Mouse (Mus musculus): ENCODE measurements around the gene Tmed2. TPM values are rescaled to one million over a fixed set of nuclear protein-coding genes. Genes with fewer than 3 reads are reported as not detected.

Gene Tmed2
- polyA plus RNA-seq, 1 experiment = 39.8 TPM

DNA sequence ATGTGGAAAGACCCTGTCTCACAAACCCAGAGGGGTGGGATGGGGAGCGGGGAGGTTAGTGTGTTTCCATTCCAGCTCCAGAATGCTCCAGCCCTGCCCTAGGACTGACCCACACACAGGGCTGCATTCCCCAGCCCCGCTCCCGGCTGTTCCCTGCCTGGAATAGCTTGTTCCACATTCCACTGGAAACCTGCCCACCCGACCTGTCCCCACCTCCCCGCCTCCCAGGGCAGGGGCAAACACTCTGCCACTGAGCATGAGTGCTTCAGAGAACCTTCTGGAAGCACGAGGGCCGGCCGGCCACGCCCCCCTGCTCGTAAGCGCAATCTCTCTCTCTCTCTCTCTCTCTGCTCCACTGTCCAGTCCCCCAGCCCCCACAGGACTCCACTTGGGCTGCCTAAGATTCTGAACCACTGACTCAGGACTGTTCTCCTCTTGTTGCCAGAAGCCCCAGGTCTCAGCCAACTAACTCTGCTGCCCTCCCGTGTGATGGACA lies 30.7 kb upstream of the Tmed2 start:
- Histone ChIP-seq H3K27ac (ENCODE audit: control insufficient read depth, insufficient read depth, low read depth, low read length) (no peak overlapping the region), H3K4me1 (ENCODE audit: control insufficient read depth, insufficient read depth, low read length) (no peaks in the 10 kb centered on the region; the same call in 1 of the 2 replicates), H3K36me3 (ENCODE audit: control insufficient read depth, insufficient read depth, low read length) (no peaks in the 10 kb centered on the region), H3K4me3 (ENCODE audit: control insufficient read depth, low read depth, low read length) (no peak overlapping the region), H3K27me3 (ENCODE audit: control insufficient read depth, insufficient read depth, low read length) (no peaks in the 10 kb centered on the region)
- TF ChIP-seq CTCF (IDR thresholded peaks at IDR 0.05; ENCODE audit: control insufficient read depth, insufficient read depth, insufficient replicate concordance, low read depth, low read length) (no peak), POLR2A (IDR thresholded peaks at IDR 0.05; ENCODE audit: control insufficient read depth, low read depth, low read length) (no peak)

DNA sequence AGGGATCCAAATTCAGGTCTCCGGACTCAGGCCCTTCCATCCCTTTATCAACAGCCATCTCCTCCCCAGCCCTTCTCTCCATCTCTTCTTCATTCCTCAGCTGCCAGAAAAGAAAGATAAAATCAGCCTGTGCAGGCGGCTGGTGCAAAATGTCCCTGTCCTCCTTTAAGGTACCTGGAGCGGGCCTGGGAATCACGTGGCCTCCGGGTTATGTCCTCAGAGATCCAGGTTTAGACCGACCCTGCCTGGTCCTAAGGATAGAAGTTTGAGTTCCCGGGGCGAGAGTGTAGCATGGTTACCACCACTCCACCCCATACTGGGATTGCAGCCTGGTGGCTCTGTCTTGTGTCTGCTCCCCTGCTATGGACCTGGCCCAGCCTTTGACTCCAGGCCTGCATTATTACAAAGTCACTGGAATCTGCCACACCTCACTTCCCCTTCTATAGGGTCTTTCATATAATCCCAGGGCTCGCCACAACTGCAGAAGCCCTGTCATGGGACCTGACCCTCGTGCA lies 29.9 kb upstream of the Tmed2 start:
- Histone ChIP-seq H3K27ac (ENCODE audit: control insufficient read depth, insufficient read depth, low read depth, low read length) (no peak overlapping the region), H3K27me3 (ENCODE audit: control insufficient read depth, insufficient read depth, low read length) (no peaks in the 10 kb centered on the region), H3K4me1 (ENCODE audit: control insufficient read depth, insufficient read depth, low read length) (no peaks in the 10 kb centered on the region; the same call in 1 of the 2 replicates), H3K4me3 (ENCODE audit: control insufficient read depth, low read depth, low read length) (no peak overlapping the region), H3K36me3 (ENCODE audit: control insufficient read depth, insufficient read depth, low read length) (no peaks in the 10 kb centered on the region)
- no peak for TF ChIP-seq CTCF (IDR thresholded peaks at IDR 0.05; ENCODE audit: control insufficient read depth, insufficient read depth, insufficient replicate concordance, low read depth, low read length)
- no peak for TF ChIP-seq POLR2A (IDR thresholded peaks at IDR 0.05; ENCODE audit: control insufficient read depth, low read depth, low read length)

DNA sequence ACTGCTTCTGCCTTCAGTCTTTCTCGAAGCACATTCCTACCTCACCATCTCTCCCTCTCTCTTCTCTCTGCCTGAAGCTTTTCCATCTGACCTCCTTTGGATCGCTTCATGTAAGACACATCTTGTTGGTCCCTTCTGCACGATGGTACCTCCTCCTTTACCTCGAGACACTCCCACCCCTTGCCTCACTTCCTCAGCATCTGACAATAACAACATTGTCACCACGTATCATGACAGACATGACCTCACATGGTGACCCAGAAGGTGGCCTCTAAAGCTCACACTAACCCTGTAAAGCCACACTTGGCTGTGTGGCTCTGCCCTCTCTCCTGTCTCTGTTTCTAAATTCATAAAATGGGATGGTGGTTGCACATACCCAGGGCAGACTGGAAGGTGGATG lies 24.7 kb upstream of the Tmed2 start:
- Histone ChIP-seq H3K4me3 (ENCODE audit: control insufficient read depth, low read depth, low read length) (no peak overlapping the region), H3K27me3 (ENCODE audit: control insufficient read depth, insufficient read depth, low read length) (no peaks in the 10 kb centered on the region), H3K27ac (ENCODE audit: control insufficient read depth, insufficient read depth, low read depth, low read length) (no peak overlapping the region), H3K4me1 (ENCODE audit: control insufficient read depth, insufficient read depth, low read length) (no peaks in the 10 kb centered on the region; the same call in 1 of the 2 replicates), H3K36me3 (ENCODE audit: control insufficient read depth, insufficient read depth, low read length) (no peaks in the 10 kb centered on the region)
- TF ChIP-seq POLR2A (IDR thresholded peaks at IDR 0.05; ENCODE audit: control insufficient read depth, low read depth, low read length) = no peak
- TF ChIP-seq CTCF (IDR thresholded peaks at IDR 0.05; ENCODE audit: control insufficient read depth, insufficient read depth, insufficient replicate concordance, low read depth, low read length) = no peak

DNA sequence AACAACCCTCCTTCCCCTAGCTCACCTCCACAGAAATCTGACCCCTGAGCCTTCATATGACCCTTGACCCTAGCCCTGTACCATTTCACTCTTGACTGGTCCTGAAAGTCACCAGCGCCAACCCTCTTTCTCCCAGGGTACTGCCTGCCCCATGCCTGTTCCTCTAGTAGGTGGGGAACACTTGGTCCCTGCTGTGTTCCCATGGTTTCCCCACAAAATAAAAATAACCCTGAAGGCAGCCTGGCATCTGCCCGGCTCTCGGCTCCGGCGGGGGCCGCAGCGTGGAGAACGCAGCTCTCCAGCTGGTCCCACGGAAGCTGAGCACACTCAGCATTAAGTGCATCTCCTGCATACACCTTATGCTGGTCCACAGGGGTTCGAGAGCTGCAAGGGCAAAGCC lies 21.8 kb upstream of the Tmed2 start:
- TF ChIP-seq POLR2A (IDR thresholded peaks at IDR 0.05; ENCODE audit: control insufficient read depth, low read depth, low read length) = no peak
- TF ChIP-seq CTCF (IDR thresholded peaks at IDR 0.05; ENCODE audit: control insufficient read depth, insufficient read depth, insufficient replicate concordance, low read depth, low read length) = no peak
- Histone ChIP-seq H3K36me3 (ENCODE audit: control insufficient read depth, insufficient read depth, low read length) (no peaks in the 10 kb centered on the region), H3K4me3 (ENCODE audit: control insufficient read depth, low read depth, low read length) (no peak overlapping the region), H3K27me3 (ENCODE audit: control insufficient read depth, insufficient read depth, low read length) (no peaks in the 10 kb centered on the region), H3K27ac (ENCODE audit: control insufficient read depth, insufficient read depth, low read depth, low read length) (no peak overlapping the region), H3K4me1 (ENCODE audit: control insufficient read depth, insufficient read depth, low read length) (no peaks in the 10 kb centered on the region)

DNA sequence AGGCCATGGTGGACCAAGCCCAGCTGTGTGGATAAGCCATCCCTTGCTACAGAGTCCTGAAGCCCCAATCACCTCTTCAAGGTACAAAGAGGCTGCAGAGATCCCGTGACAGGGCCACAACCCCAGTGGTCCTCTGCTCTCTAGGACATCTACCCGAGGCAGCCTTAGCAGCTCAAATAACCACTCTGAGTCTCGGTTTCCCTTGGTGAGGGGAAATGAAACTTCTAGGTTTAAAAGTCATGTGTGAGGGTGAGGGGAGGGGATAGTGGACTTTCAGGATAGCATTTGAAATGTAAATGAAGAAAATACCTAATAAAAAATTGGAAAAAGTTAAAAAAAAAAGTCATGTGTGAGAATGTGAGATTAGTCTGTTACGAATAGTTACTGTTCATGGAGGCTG lies 18.9 kb upstream of the Tmed2 start:
- Histone ChIP-seq H3K4me1 (ENCODE audit: control insufficient read depth, insufficient read depth, low read length) (no peaks in the 10 kb centered on the region), H3K36me3 (ENCODE audit: control insufficient read depth, insufficient read depth, low read length) (no peaks in the 10 kb centered on the region), H3K4me3 (ENCODE audit: control insufficient read depth, low read depth, low read length) (no peak overlapping the region), H3K27me3 (ENCODE audit: control insufficient read depth, insufficient read depth, low read length) (no peaks in the 10 kb centered on the region), H3K27ac (ENCODE audit: control insufficient read depth, insufficient read depth, low read depth, low read length) (no peak overlapping the region)
- TF ChIP-seq POLR2A (IDR thresholded peaks at IDR 0.05; ENCODE audit: control insufficient read depth, low read depth, low read length) (no peak), CTCF (IDR thresholded peaks at IDR 0.05; ENCODE audit: control insufficient read depth, insufficient read depth, insufficient replicate concordance, low read depth, low read length) (no peak)

DNA sequence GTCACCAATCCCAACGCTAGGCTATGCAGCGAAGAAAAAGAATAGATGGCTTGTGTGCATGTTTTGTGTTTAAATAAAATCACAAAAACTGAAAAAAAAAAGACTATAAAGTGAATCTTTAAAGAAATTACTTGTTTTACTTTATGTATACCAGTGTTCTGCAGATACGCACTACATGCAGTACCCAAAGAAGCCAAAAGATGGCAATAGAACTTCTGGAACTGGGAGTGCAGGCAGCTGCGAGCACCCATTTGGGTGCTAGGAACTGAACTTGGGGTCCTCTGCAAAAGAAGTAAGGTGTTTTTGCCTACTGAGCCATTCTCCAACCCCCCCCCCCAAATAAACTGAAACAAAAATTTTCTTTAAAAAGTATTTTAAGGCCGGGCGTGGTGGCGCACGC lies 17.5 kb upstream of the Tmed2 start:
- TF ChIP-seq POLR2A (IDR thresholded peaks at IDR 0.05; ENCODE audit: control insufficient read depth, low read depth, low read length) (no peak), CTCF (IDR thresholded peaks at IDR 0.05; ENCODE audit: control insufficient read depth, insufficient read depth, insufficient replicate concordance, low read depth, low read length) (no peak)
- Histone ChIP-seq H3K4me3 (ENCODE audit: control insufficient read depth, low read depth, low read length) (no peak overlapping the region), H3K36me3 (ENCODE audit: control insufficient read depth, insufficient read depth, low read length) (no peaks in the 10 kb centered on the region), H3K4me1 (ENCODE audit: control insufficient read depth, insufficient read depth, low read length) (no peaks in the 10 kb centered on the region), H3K27me3 (ENCODE audit: control insufficient read depth, insufficient read depth, low read length) (no peaks in the 10 kb centered on the region), H3K27ac (ENCODE audit: control insufficient read depth, insufficient read depth, low read depth, low read length) (no peak overlapping the region)

DNA sequence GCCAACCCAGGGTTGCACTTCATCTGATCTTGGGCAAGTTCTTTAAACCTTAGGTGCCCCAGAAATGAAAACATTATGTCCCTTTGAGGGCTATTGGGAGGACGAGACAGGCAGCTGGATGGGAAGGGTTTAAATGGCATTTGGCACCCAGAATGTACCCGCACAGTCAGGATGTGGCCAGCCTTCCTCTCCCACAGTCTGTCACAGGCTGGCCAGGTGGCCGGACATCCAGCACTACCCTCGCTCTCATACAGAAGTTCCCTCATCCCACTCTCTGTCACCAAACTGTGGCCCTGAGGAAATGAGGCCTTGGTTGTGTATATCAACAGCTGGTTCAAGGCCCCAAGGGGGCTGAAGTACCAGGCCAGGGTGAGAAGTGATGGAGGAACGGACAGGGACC lies 15.6 kb upstream of the Tmed2 start:
- H3K4me3 ChIP-seq (ENCODE audit: control insufficient read depth, low read depth, low read length) = no peak overlapping the region
- TF ChIP-seq CTCF (IDR thresholded peaks at IDR 0.05; ENCODE audit: control insufficient read depth, insufficient read depth, insufficient replicate concordance, low read depth, low read length) (no peak), POLR2A (IDR thresholded peaks at IDR 0.05; ENCODE audit: control insufficient read depth, low read depth, low read length) (no peak)
- no peaks in the 10 kb centered on the region for H3K36me3 ChIP-seq (ENCODE audit: control insufficient read depth, insufficient read depth, low read length)
- H3K4me1 ChIP-seq (ENCODE audit: control insufficient read depth, insufficient read depth, low read length) = peaks cover 2% of the 10 kb centered on the region; the same call in 1 of the 2 replicates
- no peak overlapping the region for H3K27ac ChIP-seq (ENCODE audit: control insufficient read depth, insufficient read depth, low read depth, low read length)
- no peaks in the 10 kb centered on the region for H3K27me3 ChIP-seq (ENCODE audit: control insufficient read depth, insufficient read depth, low read length)
